Mouse (Mus musculus) ovary, adult 18-20 months (tissue): Measurements from ENCODE around the gene Golga5.

ENCODE experiments used
- DNase-seq: peaks from one replicate; pipeline ENCODE4 v3.0.0; 2022; ENCODE audit warnings: low spot score, mixed read lengths

The Golga5 gene

DNA sequence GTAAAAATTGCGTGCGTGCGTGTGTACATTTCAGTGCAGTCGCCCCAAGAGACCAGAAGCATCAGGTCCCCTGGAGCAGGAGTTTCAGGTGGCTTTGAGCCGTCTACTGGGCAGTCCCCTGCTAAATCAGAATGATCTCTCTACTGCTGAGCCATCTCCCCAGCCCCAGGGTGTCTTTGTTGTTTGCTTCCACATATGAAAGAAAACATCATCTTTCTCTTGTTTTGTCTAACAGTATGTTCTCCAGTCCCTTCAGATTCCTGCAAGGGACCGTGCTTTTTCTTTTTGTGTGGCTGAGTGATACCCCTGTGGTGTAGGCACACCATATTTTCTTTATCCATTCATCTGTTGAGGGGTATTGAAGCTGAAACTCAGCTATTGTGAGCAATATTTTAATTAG, 45.8 kb downstream of the Golga5 start:
- no peak for DNase-seq

DNA sequence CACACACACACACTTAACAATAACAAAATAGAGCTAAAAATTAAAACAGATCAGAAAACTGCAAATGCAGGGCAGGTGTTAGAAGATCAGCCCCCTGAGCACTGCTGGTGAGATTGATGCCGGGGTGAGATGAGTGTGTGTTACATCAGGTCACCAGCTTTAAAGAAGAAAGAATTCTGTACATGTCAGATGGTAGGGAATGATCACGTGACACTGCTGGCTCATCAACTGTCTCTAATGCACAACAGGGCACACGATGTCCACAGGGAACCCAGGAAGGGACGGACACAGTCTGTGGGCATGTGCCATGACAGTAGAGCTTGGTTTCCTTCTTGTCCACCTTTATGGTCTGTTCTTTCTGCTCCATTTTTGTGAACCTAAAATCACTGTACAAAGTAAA, 47.2 kb downstream of the Golga5 start:
- DNase-seq, result no peak

DNA sequence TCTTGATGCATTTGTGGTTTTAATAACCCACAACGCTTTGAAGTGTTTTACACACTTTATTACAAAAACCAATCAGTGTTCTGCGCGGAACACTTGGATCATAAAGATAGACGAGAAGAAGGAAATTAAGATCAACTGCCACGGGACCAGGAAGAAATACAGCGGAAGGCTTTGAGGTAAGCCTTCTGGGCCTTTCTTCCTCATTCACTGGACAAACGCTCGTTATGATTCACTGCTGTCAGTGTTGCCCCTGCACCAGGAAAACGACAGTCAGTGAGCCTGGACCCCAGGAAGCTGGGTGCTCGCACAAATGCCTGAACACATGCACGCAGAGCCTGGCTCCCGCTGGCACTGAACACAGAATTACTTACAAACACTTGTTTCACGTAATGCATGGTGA, 48.7 kb downstream of the Golga5 start:
- DNase-seq, result no peak

DNA sequence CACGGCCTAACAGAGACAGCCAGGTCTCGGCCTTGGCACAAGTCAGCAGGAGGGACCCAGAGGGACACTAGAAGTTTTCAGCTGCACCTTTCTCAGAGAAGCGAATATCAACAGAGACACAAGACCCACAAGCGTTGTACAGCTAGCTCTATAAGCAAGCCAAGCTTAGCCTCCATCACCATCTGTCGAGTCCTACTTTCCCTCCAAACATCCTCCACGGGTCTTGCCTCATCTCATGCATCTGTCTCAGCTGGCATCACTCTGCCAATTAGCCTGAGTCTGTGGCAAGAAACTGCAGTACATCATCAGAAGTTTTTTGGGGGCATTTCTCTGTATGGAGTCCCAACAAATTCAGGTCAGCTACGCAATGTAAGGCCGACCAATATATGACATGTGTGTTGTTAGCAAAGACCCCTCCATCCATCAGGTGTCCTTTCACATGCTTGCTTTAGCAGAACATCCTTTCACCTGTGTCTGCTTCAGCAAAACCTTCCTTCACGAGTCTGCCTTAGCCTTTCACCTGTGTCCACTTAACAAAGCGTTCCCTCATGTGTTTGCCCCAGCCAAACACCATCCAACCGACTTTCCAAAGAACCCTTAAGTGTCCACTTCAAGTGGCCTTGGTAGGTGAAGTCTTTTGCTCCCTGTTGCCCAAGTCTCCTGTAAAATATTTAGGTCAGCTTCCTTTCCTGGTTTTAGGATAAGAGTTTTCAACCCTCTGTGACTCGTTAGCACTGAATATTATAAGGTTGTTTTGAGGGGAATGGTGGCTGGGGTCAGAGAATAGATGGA, 51.2 kb downstream of the Golga5 start:
- DNase-seq, result no peak

DNA sequence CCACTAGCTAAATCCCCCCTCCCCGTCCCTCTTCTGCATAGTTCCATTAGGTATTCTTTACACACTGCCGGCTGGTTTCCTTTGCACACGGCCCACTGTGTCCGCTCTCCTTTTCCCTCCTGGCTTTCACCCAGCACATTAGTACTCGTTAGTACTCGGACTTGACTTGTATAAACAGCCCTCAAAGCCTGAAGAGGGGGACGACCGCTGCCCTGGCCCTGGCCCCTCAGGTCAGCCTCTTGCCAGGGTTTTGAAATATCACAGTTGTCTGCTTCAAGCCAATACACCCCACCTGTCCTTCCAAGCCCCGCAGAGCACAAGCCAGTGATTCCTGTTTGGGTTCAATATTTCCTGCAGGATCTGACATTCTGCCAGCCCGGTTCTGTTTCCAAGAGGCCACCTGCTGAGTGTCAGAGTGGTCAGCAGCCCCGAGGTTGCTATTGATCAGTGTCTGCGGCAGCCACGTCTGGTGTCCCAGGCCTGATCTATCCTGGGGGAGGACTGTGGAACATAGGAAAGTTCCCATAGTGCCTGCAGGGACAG, 52.9 kb downstream of the Golga5 start:
- peak; percentile 4 for DNase-seq

DNA sequence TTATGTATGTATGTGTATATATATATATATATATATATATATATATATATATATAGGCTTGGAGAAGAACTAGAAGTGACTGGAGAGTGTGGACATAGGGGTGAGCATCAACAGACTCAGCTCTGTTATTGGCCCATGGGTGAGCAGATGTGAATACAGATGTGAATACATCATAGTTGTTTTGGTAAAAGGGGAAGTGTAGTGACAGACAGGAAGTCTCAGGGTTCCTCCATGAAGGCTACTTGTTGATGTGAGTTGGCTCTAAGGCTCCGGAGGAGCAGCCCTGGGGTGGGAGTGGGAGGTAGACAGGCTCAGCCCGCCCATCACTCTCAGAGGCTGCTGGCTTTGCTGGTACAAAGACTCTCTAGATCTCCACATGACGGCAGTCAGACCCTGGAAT, 55.3 kb downstream of the Golga5 start:
- no peak for DNase-seq

DNA sequence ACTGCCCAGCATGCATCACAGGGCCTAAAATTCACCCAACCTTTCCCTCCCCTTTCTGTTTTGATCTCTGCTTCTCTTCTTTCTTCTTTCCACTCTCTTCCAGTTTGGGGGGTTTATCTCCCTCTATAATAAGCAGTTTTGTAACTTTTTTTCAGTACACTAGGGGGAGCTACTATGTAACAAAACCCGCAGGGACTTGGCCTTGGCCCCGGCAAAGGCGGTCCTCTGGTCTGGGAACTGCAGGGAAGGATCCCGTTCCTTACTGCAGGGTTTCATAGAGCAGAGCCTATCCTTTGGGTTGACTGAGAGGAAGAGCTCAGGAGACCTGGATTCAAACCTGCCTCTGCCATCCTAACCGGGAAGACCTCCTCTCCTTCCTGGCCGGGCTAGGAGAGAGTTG, 55.8 kb downstream of the Golga5 start:
- DNase-seq, result no peak

DNA sequence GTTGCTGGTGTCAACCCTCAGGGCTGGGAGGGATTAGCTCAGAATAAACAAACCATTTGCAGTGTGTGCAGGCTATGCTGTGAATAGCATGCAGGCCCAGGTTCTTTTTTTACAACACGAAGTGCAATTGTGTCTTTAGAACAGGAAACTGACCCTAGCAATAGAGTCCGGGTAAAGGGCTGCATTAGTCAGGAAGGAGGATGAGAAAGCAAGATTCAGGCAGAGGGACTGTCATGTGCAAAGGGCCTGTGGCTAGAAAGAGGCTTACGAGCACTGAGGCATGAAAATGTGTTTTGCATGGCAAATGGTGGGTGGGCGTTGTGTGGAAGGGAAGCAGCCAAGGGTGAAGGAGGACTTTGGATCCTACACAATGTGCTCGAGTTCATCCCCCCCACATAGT, 59.1 kb downstream of the Golga5 start:
- no peak for DNase-seq

DNA sequence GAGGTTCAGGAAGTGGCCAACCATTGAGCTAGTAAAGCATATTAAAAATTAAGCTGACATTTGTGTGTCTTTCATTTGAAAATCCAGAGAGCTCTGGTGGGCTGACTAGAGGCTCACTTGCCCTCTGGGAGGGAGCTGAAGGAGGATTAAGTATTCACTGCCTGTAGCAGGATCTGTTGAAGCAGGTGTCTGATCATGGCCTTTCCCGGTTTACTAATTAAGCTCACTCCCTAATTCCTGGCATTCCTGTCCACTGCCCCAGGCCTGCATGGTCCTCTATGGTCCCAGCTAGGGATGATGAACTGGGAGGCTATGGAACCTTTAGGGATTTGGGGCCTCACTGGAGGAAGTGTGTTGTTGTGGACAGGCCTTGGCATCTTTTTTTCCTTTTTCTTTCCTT, 66.9 kb downstream of the Golga5 start:
- no peak for DNase-seq

DNA sequence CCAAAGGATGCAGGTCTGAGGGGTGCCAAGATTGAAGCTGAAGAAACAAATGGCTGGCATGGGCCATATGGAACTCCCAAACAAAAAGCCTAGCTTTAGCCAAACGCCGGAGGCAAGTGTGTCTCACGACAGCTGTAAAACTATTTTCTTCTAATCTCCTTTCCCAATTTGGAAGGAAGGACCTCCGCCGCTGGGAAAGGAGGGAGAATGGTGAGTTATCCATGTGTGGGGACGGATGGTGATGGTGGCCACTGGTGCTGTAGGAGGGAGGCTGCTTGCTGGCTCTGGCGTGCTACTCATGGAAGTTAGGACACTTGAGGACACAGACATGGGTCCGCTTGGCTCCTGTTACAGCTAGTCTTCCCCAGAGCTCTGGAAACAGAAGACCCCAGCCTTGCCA, 71.3 kb downstream of the Golga5 start:
- DNase-seq, result no peak

DNA sequence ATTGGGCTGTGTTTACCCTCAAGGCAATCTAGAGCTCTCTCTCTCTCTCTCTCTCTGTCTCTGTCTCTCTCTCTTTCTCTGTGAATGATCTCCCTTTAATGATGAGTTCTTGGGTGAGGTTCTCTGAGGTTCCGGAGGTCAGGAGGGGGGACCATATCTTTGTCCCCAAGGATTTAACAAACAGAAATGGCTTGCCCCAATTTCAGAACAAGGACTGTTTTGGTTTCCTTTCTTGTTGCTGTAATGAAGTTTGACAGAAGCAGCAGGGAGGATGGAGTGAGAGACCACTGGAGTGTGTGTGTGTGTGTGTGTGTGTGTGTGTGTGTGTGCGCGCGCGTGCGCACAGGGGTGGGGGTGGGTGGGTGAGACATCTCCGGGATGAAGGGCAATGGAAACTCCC, 72.2 kb downstream of the Golga5 start:
- no peak for DNase-seq

DNA sequence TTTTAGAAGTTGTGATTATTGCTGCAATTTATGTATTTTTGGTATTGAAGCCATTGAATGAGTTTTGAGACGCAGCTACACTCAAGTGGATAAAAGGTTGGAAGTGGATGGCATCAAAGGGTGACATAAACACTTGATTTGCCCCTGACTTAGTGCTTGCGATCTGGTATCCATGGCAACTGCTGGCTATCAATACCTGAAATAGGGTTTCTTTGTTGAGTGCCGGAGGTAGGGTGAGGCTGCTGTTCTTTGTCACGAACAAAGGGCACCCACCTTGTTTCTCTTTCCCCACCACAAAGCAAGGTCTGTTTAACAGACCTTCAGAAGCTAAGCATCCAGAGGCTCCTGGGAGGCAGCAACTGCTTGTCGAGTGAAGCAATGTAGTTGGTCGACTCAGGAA, 76.2 kb downstream of the Golga5 start:
- no peak for DNase-seq
